Mouse (Mus musculus) embryo, embryonic 10 days (tissue): Measurements from ENCODE around the gene Supt3.

Experiments used
- DNase-seq: peaks from one replicate; pipeline ENCODE4 v3.0.0-alpha.2; 2015; ENCODE audit warnings: low spot score

Supt3 gene

GRCm38 (mm10) chr17:44782366-44782765 is 5.4 kb downstream of the Supt3 start:
- DNase-seq, result no peak

DNA sequence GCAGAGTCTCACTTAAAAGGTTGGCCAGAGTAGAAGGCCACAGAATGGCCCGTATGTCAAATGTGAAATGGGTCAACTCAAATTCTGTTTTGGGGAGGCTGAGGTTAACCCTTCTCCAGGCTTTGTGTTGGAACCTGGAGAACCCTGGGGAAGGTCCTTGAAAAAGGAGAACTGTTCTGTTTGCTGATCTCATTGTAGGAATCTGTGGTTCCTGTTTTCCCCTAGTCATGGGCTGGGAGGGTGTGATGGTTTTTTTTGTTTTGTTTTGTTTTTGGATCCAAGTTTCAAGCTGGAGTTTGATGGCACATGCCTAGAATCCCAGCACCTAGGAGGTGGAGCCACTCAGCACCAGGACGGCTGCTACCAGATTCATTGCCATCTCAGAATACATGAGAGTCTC is 6.2 kb downstream of the Supt3 start:
- no peak for DNase-seq

- no peak for DNase-seq
Observed at GRCm38 (mm10) chr17:44788982-44789747, 12.2 kb downstream of the Supt3 start.

- DNase-seq, result no peak
Observed at GRCm38 (mm10) chr17:44792218-44792917, 15.4 kb downstream of the Supt3 start.

DNA sequence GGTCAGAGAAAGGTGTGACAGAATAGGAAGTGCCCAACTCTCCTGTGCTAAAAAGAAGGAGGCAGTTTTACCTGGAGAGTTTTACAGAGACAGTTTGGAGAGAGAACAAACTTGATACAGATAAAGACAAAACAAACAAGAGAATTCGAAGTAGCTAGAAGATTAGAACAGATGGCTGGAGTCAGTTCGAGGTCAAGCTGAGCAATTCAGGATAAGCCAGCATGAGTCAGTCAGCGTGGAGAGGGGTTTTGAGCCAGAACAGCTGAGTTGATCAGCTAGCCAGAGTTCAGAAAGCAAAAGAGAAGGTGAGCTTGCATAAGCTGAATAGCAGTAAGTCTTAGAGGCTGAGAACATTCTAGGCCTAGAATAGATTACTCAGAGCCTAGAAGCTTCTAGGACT is 20.4 kb downstream of the Supt3 start:
- DNase-seq, result no peak

GRCm38 (mm10) chr17:44807031-44807430 is 30.1 kb downstream of the Supt3 start:
- no peak for DNase-seq

DNA sequence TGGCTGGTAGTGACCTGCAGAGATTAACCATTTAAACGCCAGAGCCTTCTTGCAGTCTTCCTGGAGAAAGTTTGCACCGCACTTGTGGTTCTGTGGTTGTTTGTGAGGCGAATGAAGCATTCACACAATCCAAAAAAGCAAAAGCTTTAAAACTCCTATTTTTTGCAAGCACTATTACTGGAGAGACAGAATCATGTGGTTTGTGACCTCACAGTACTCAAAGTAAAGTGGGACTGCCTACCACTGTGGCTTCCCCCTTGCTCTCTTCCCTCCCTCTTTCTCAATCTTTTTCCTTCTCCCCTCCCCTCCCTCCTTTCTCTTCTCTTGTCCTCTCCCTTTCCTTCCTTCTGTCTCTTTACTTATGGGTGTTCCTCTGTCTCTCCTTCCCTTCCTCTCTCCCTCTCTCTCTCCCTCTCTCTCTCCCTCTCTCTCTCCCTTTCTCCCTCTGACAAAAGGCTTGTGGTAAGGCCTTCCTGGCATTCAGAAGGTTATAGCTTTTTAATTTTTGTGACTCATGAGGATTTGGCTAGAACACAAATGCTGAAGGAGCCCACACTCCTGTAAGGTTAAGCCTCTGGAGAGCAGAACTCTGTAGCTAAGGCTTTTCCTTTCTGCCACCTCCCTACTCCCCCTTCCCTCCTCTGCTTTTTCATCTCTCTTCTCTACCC is 37.7 kb downstream of the Supt3 start, which contains the start of gene Runx2:
Gene Runx2, minus strand, starts transcription at position 290 of the 668 bp plus-strand sequence.
- no peak for DNase-seq

DNA sequence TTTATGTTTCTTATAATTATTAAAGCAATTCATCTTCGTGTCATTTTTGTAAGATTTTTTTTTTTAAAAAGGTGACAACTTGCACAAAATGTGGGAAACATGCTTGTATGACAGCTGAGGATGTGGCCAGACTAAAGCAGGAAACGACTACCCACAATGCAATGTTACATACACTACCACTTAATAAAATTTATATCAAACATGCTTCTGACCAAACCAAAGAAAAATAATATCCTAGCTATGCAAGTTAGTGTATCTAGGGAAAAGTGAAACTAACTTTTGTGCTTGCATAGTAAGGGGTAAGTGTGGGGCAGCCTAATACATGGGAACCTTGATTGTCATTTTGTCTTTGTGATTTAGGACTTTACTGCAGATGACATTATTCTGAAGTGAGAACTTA is 41.9 kb downstream of the Supt3 start:
- no peak for DNase-seq

DNA sequence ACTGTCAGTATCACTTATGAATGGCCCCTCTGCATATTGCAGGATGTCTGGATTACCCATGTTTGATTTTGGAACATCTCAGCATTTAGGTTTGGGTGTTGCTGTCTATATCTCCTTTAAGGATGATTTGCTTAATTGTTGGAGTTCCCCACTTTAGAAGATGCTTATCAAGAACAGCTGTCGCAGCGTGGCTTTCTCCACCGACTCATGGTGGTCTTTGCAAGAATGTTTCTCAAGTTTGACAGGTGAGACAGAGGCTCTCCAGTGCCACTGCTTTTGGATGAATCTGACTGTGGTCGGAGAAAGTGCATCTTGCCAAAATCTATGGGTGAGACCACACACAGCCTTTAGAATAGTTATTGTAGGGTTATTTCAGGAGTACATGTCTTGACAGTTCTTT is 42.9 kb downstream of the Supt3 start:
- no peak for DNase-seq

GRCm38 (mm10) chr17:44821940-44822339 is 45.0 kb downstream of the Supt3 start:
- no peak for DNase-seq

DNA sequence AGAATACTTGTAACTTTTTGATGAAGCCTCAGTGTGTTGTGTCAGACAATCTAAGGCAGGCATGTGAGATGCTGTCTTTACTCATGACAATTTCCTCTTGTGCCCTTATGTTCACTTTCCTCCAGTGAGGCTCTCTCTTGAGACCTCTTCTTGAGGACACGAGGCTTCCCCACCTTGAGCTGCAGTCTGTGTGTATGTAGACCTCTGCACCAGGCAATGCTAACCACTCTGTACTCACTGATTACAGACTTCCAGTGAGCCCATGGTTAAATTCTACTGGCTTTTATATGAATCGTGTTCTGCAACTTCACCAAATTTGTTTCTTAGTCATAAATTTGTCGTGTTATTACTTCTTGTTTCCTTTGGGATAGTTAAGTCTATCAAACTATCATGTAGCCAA is 50.2 kb downstream of the Supt3 start:
- DNase-seq, result no peak

DNA sequence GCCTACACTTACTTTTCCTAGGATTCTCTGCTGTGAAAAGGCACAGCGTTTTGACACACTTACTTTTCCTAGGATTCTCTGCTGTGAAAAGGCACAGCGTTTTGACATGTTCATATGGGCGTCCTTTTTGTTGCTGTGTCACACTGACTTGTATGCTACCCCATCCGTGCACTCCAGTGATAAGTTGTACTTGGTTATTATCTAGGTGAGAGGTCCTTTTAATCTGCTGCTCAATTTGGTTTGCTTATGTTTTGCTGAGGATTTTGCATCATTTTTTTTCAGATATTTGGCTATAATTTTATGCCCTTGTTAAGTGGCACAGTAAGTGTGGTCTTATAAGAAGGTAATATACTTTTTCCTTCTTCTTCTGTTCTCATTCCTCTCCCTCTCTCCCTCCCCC is 51.0 kb downstream of the Supt3 start:
- DNase-seq, result no peak

- DNase-seq, result no peak
Observed at GRCm38 (mm10) chr17:44829587-44829986, 52.6 kb downstream of the Supt3 start.

DNA sequence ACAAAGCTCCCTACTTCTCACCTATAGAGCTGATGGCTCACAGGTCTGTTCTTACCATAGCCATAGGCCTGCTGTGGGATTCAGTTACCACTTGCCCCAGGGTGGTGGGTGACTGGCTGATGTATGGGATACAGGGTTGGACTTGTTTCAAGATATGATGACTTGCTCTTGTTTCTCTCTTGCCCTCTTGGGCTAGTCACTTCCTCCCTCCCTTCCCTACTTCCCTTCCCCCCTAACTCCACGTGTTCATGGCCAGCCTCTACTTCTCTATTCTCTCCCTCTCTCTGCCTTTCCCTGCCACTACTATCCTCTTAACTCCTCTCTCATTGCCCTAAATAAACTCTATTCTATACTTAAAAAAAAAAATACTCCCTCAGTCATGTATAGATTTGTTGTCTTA is 54.2 kb downstream of the Supt3 start:
- no peak for DNase-seq

GRCm38 (mm10) chr17:44842184-44842583 is 65.2 kb downstream of the Supt3 start:
- no peak for DNase-seq

GRCm38 (mm10) chr17:44863165-44863564 is 86.2 kb downstream of the Supt3 start:
- DNase-seq, result no peak

DNA sequence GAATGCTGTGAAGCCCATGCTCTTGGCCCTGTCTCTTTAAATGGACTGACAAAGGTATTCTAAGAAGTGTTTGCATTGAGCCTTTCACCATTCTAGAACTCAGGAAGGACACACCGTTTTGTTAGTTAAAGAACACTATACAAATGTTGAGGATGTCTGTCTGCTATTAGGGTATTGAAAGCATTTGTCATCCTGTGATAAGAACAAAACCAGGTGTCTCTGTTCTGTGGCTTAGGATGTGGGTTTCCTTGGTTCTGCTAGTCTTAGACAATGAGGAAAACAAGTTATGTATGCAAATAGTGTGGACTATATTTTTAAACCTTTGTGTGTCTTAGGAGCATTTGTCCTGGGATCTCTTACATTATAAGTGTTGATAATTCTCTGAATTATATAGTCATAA is 116.6 kb downstream of the Supt3 start:
- no peak for DNase-seq

GRCm38 (mm10) chr17:44943536-44944090 is 166.7 kb downstream of the Supt3 start:
- no peak for DNase-seq

DNA sequence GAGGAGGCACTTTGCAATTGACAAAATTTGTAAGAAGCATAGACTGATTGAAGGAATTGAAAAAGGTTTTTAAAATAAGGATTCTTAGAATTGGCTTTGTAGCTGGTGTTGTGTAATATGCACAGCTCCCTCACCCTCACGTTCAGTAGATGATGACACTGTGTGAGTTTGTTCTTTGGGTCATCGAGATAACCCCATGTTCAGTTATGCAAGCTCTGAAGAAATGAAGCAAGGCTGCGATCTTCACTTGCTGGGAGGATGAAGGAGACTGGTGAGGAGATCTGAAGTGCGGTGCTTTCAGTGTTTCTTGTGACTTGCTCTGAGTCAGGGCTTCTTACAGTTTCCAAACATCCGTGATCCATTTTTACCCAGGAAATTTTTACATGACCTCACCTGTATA is 168.4 kb downstream of the Supt3 start:
- no peak for DNase-seq

DNA sequence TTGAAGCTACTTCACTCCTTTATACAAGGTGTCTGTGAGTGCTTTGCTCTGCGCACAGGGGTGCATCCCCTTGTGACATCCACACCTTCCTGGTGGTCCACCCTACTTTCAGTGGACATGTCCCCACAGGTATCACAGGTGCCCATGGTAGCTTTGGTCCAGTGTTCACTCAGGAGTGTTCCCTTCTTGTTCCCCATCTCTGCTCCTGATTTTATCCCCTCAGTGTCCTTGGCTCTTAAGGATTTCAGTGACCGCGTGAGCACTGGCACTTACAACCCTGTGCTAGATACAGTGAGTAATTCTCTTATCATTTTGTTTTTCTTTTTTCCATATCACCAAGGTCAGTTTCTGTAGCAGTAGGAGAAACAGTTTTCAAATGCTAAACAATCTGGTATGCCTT is 171.4 kb downstream of the Supt3 start:
- DNase-seq, result no peak

DNA sequence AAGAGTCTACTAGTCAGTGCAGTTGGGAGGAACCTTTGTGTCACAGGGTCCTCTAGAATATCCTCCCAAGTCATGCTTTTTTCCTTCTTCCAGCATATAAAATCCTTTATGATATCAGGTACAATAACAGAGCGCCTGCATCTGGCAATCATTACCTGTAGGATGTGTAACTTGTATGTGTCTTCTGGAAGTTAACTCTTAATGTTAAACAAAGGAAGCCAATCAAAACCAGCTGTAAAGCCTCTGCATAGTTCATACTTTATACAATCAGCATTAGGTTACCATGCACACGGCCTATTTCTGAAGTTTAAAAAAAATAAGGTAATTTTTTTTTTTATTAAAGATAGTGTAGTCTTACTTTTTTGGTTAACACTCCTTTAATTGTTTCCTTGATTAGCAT is 179.7 kb downstream of the Supt3 start:
- DNase-seq, result no peak

GRCm38 (mm10) chr17:44963051-44963798 is 186.3 kb downstream of the Supt3 start:
- DNase-seq, result no peak
